Mouse (Mus musculus) midbrain, postnatal 0 days (tissue): ENCODE measurements around the gene Mgea5. TPM values are rescaled to one million over a fixed set of nuclear protein-coding genes. Genes with fewer than 3 reads are reported as not detected.

Experiments used
- ATAC-seq: fragments of 200-750 bp; cut with Nextera tagmentation; 2 replicates; pipeline ENCODE4 v1.8.0; 2017; ENCODE audit warnings: moderate number of reproducible peaks, mild to moderate bottlenecking, moderate TSS enrichment, moderate library complexity; ENCODE audit not compliant: low FRiP score
- DNase-seq: peaks from one replicate; pipeline ENCODE4 v3.0.0-alpha.2; 2015; ENCODE audit warnings: low spot score
- H3K27ac ChIP-seq: fragments of 300-500 bp; sonication (generic); 2 replicates; pipeline ENCODE4 v1.5.1; 2014; ENCODE audit warnings: low read depth, mild to moderate bottlenecking, low read length, mixed read lengths
- H3K27me3 ChIP-seq: fragments of 300-500 bp; sonication (generic); 2 replicates; pipeline ENCODE4 v1.6.1; 2014; ENCODE audit warnings: low read length, control low read depth, mixed read lengths; ENCODE audit not compliant: insufficient read depth
- H3K36me3 ChIP-seq: fragments of 300-500 bp; sonication (generic); 2 replicates; pipeline ENCODE4 v1.6.1; 2014; ENCODE audit warnings: low read length, control low read depth, mixed read lengths; ENCODE audit not compliant: insufficient read depth
- H3K4me1 ChIP-seq: fragments of 300-500 bp; sonication (generic); 2 replicates; pipeline ENCODE4 v1.6.1; 2014; ENCODE audit warnings: mild to moderate bottlenecking, control low read depth, antibody characterized with exemption, low read length, mixed read lengths; ENCODE audit not compliant: insufficient read depth
- H3K4me2 ChIP-seq: fragments of 300-500 bp; sonication (generic); 2 replicates; pipeline ENCODE4 v1.6.1; 2014; ENCODE audit warnings: low read depth, mild to moderate bottlenecking, low read length, mixed read lengths; ENCODE audit not compliant: poor library complexity, severe bottlenecking
- H3K4me3 ChIP-seq: fragments of 300-500 bp; sonication (generic); 2 replicates; pipeline ENCODE4 v1.5.1; 2014; ENCODE audit warnings: low read depth, mild to moderate bottlenecking, low read length, moderate library complexity
- H3K9ac ChIP-seq: fragments of 300-500 bp; sonication (generic); replicated peaks from 2 replicates; pipeline ENCODE4 v1.6.1; 2014; ENCODE audit warnings: mild to moderate bottlenecking, low read length, moderate library complexity, mixed read lengths; ENCODE audit not compliant: poor library complexity, severe bottlenecking
- H3K9me3 ChIP-seq: fragments of 300-500 bp; sonication (generic); 2 replicates; pipeline ENCODE4 v1.6.1; 2016; ENCODE audit warnings: low read length, control low read depth
- CTCF ChIP-seq: IDR thresholded peaks from 2 replicates; pipeline ENCODE4 v1.5.1; 2016; ENCODE audit warnings: antibody characterized with exemption, mild to moderate bottlenecking
- WGBS: fragments of 180-500 bp; shearing (Covaris S2); extraction: QIAGEN DNeasy Blood & Tissue Kit; methylation state at CpG from one replicate; pipeline ENCODE4 v1.1.7; 2014; 5-methylcytosine and 5-hydroxymethylcytosine counted together
- polyA plus RNA-seq: library from polyadenylated mRNA; unstranded; fragments of >200 nt; fragmentation: Nextera tagmentation; extraction: Ambion mirVana; gene quantifications from 2 replicates; pipeline ENCODE4 v1.2.1, GENCODE M21; 2015
- total RNA-seq: library from RNA; depleted of rRNA; stranded (reverse); fragments of >200 nt; gene quantifications from 2 replicates; pipeline ENCODE4 v1.2.3, GENCODE M21; 2014

Mgea5 gene
- total and polyA plus RNA-seq, 2 experiments from 2014 or later, result 78.2 to 145 TPM

DNA sequence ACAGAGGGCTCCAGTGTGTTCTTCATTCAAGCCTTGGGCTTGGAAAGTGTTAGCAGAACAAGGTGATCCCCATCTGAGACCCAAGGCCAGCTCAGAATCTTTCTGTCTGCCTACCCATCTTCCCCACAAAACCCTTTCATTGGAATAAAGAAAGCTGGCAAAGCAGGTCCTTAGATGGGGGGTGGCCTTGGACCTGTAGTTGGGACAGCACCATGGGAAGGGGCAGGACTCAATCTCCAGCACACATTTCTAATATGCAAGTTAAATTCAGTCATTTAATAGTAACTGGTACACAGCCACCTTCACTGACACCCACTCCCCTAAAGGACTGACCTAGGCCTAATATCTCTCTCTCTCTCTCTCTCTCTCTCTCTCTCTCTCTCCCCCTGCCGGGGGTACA, 47.4 kb downstream of the Mgea5 start:
- no peaks in the 10 kb centered on the region for H3K9me3 ChIP-seq
- TF ChIP-seq CTCF, result no peak
- peaks cover 83% of the 10 kb centered on the region for H3K27me3 ChIP-seq
- H3K27ac ChIP-seq, result no peak overlapping the region
- no peaks in the 10 kb centered on the region for H3K36me3 ChIP-seq
- no peak overlapping the region for H3K4me2 ChIP-seq
- no peak overlapping the region for H3K9ac ChIP-seq
- no peak for ATAC-seq
- DNase-seq, result no peak
- no peak overlapping the region for H3K4me3 ChIP-seq
- 38% methylated on average over 1 of the region's 1 CpGs for WGBS
- peaks cover 6% of the 10 kb centered on the region; the same call in 1 of the 2 replicates for H3K4me1 ChIP-seq

DNA sequence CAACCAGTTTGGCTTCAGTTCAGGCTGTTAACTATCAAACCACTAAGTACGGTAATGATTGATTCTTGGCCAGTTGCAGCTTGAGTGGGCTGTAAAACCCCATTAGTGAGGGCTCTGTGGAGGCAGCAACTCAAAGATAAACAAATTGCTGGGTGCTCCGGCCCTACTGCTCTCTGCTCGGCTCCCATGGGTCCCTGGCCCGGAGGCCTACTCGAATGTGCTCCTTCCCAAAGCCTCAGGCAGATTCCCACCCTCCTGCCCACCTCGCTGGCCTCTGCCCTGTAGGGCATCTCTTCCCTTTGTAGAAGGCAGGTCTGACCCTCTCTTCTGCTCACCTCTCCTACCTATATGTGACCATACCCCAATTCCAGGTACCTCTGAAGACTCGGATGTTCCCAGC, 48.9 kb downstream of the Mgea5 start:
- 53% methylated on average over 7 of the region's 7 CpGs for WGBS
- peaks cover 6% of the 10 kb centered on the region; the same call in 1 of the 2 replicates for H3K4me1 ChIP-seq
- peaks cover 71% of the 10 kb centered on the region for H3K27me3 ChIP-seq
- H3K9me3 ChIP-seq, result no peaks in the 10 kb centered on the region
- H3K4me2 ChIP-seq, result no peak overlapping the region
- TF ChIP-seq CTCF, result no peak
- H3K36me3 ChIP-seq, result no peaks in the 10 kb centered on the region
- ATAC-seq (no peak), DNase-seq (no peak)
- H3K4me3 ChIP-seq, result no peak overlapping the region
- H3K27ac ChIP-seq, result no peak overlapping the region
- H3K9ac ChIP-seq, result no peak overlapping the region

DNA sequence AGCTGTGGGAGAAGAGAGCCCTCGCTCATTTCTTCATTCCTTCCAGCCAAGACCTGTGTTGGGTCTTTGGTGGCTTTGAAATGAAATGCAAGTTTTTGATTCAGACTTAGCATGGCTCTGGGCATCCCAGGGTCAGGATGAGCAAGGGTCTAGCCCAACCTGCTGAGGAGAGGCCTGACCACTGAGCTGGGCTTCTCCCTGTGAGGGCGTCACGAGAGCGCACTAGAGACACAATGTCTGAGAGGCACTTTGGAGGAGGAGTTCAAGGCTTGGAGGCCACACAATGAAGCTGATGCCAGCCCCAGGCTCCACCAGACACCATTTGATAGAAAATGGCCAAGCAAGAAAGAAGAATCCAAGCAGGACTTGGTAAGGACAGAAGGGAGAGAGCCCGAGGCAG, 49.4 kb downstream of the Mgea5 start:
- peaks cover 6% of the 10 kb centered on the region; the same call in 1 of the 2 replicates for H3K4me1 ChIP-seq
- no peak overlapping the region for H3K9ac ChIP-seq
- H3K4me3 ChIP-seq, result no peak overlapping the region
- DNase-seq, result no peak
- H3K27ac ChIP-seq, result no peak overlapping the region
- no peak for TF ChIP-seq CTCF
- no peak overlapping the region for H3K4me2 ChIP-seq
- H3K27me3 ChIP-seq, result peaks cover 65% of the 10 kb centered on the region
- ATAC-seq, result no peak
- 76% methylated on average over 5 of the region's 5 CpGs for WGBS
- H3K36me3 ChIP-seq, result no peaks in the 10 kb centered on the region
- no peaks in the 10 kb centered on the region for H3K9me3 ChIP-seq

DNA sequence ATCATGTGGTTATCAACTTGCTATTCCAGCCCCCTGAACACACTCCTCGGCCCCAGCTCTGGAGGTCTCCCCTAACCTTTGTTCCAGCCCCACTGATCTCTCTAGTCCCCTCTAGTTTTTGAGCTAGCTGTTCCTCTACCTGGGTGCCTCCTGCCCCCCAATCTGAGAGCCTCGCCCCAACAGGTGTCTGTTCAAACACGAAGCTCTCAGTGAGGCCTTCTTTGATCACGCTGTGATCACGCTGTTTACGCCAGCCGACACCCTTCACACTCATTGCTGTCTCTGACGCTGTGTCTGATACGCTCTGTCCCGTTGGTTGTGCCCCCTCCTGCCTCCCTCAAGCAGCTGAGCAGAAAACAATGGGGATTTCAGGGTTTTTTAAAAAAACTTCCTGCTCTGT, 50.1 kb downstream of the Mgea5 start:
- 18% methylated on average over 10 of the region's 10 CpGs for WGBS
- Histone ChIP-seq H3K27ac (no peak overlapping the region), H3K4me2 (no peak overlapping the region), H3K27me3 (peaks cover 59% of the 10 kb centered on the region), H3K36me3 (no peaks in the 10 kb centered on the region), H3K9me3 (no peaks in the 10 kb centered on the region), H3K4me3 (no peak overlapping the region), H3K9ac (no peak overlapping the region), H3K4me1 (peaks cover 6% of the 10 kb centered on the region; the same call in 1 of the 2 replicates)
- DNase-seq, result no peak
- no peak for ATAC-seq
- TF ChIP-seq CTCF, result no peak

DNA sequence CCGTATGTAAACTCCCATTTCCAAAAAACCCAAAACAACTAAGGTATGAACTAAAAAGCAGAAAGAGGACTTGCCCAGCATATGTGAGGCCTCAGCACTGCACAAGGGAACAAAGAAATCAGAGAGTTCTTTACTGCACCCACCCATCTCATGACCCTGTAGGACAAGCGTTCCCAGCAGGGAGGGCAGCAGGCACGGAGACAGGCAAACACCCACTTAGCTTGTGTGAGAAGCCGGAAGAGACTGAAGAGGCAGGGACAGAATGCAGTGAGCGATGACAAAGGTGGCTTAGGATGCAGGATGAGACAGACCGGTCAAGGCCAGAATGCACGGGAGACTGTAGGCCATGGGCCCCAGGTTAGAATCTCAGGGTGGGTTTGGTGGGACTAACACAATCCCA, 52.0 kb downstream of the Mgea5 start:
- no peak for DNase-seq
- no peaks in the 10 kb centered on the region for H3K4me1 ChIP-seq
- ATAC-seq, result no peak
- H3K27ac ChIP-seq, result no peak overlapping the region
- peaks cover 40% of the 10 kb centered on the region for H3K27me3 ChIP-seq
- no peak overlapping the region for H3K4me3 ChIP-seq
- H3K36me3 ChIP-seq, result no peaks in the 10 kb centered on the region
- no peak overlapping the region for H3K9ac ChIP-seq
- no peak overlapping the region for H3K4me2 ChIP-seq
- TF ChIP-seq CTCF, result no peak
- no peaks in the 10 kb centered on the region for H3K9me3 ChIP-seq
- WGBS, result 87% methylated on average over 7 of the region's 7 CpGs

DNA sequence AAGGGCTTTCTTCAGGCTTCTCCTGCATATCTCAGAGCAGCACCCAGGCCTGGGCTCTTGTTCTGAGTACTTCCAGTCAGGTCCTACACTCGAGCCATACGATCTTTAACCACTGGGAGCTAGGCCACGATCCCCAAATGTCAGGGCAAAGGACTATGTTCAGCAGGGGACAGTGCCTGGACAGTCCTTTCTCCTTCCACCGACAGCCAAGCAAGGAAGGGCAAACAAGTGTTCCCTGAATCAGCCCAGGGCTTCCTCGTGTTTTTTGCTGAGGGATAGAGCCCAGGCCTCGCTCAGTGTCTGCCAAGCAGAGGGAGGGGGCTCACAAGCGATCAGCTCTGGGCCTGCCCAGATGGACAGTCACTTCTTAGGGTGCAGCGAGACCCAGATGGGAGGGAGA, 53.6 kb downstream of the Mgea5 start:
- Histone ChIP-seq H3K27ac (no peak overlapping the region), H3K4me3 (no peak overlapping the region), H3K4me1 (no peaks in the 10 kb centered on the region), H3K9me3 (no peaks in the 10 kb centered on the region), H3K36me3 (no peaks in the 10 kb centered on the region), H3K9ac (no peak overlapping the region), H3K27me3 (peaks cover 24% of the 10 kb centered on the region), H3K4me2 (no peak overlapping the region)
- no peak for DNase-seq
- TF ChIP-seq CTCF, result no peak
- WGBS, result 69% methylated on average over 8 of the region's 8 CpGs
- ATAC-seq, result no peak
